Comparison of ENCODE assay signal across 9 mouse cellular contexts in genomic region chr11:97627556-97628302, GRCm38 (mm10). TPM values are rescaled to one million over a fixed set of nuclear protein-coding genes. Genes with fewer than 3 reads are reported as not detected.
A peak's percentile ranks its signal among the peaks of the same experiment; 100 is the strongest.
DNase-seq lines count a peak whose midpoint lies in the region; ATAC-seq and TF ChIP-seq lines count a peak whose summit lies in the region.
"Had no signal": no experiment of that assay in that cellular context is flagged by ENCODE, and none has a peak within 500 bp of the region (broad histone marks: within the 10 kb centered on the region; RNA-seq: fewer than 3 reads in every experiment).

No protein-coding gene starts in this region.

- DNase-seq in heart, postnatal 14 days: no peak
- DNase-seq in embryonic facial prominence, embryonic 11.5 days (ENCODE audit: low spot score): no peak
- DNase-seq in hindbrain, postnatal 0 days (ENCODE audit: low spot score): no peak
- DNase-seq in midbrain, postnatal 0 days (ENCODE audit: low spot score): no peak
- no peak for DNase-seq in thymus, adult 2 months
- no peak for DNase-seq in cerebellum, adult 9-11 months
- DNase-seq: spleen, adult 18-20 months had no signal

- no peaks in the 10 kb centered on the region for H3K36me3 ChIP-seq in heart, embryonic 12.5 days
- H3K36me3 ChIP-seq in embryonic facial prominence, embryonic 11.5 days (replicated peaks; ENCODE audit: control insufficient read depth, insufficient read depth, low read depth, low read length): no peaks in the 10 kb centered on the region
- H3K36me3 ChIP-seq in hindbrain, postnatal 0 days (ENCODE audit: insufficient read depth, low read length): no peaks in the 10 kb centered on the region
- H3K36me3 ChIP-seq in midbrain, postnatal 0 days (ENCODE audit: insufficient read depth, low read length): no peaks in the 10 kb centered on the region
- no peaks in the 10 kb centered on the region for H3K36me3 ChIP-seq in thymus, adult 2 months (ENCODE audit: control insufficient read depth, insufficient read depth, low read length)

- no peak overlapping the region for H3K9ac ChIP-seq in heart, embryonic 12.5 days
- peak overlapping the region; percentile 82 for H3K9ac ChIP-seq in embryonic facial prominence, embryonic 11.5 days (replicated peaks; ENCODE audit: low read length)
- H3K9ac ChIP-seq in hindbrain, postnatal 0 days (replicated peaks; ENCODE audit: low read length): no peak overlapping the region
- no peak overlapping the region for H3K9ac ChIP-seq in midbrain, postnatal 0 days (replicated peaks; ENCODE audit: low read length, poor library complexity, severe bottlenecking)

- peak overlapping the region; percentile 92 for H3K4me2 ChIP-seq in heart, embryonic 12.5 days
- peak overlapping the region; percentile 83 for H3K4me2 ChIP-seq in embryonic facial prominence, embryonic 11.5 days (ENCODE audit: low read depth, low read length)
- H3K4me2 ChIP-seq in hindbrain, postnatal 0 days (ENCODE audit: low read depth, low read length): peak overlapping the region; percentile 88
- 0 out of 2 replicates have a peak overlapping the region, but pooled peaks have one; percentile 84 for H3K4me2 ChIP-seq in midbrain, postnatal 0 days (ENCODE audit: low read depth, low read length, poor library complexity, severe bottlenecking)

- TF ChIP-seq POLR2A in thymus, adult 2 months (IDR thresholded peaks at IDR 0.05; ENCODE audit: control insufficient read depth, extremely low read depth, insufficient read depth, low read length, poor library complexity): no peak

- no peak for TF ChIP-seq CTCF in hindbrain, postnatal 0 days (IDR thresholded peaks at IDR 0.05; ENCODE audit: low read depth)
- TF ChIP-seq CTCF in midbrain, postnatal 0 days (IDR thresholded peaks at IDR 0.05): no peak
- no peak for TF ChIP-seq CTCF in thymus, adult 2 months (IDR thresholded peaks at IDR 0.05; ENCODE audit: borderline replicate concordance, control insufficient read depth, extremely low read depth, insufficient read depth, low read length, poor library complexity)

- peak overlapping the region; percentile 65 for H3K4me3 ChIP-seq in heart, embryonic 12.5 days
- H3K4me3 ChIP-seq in embryonic facial prominence, embryonic 11.5 days (ENCODE audit: low read depth, low read length): peak overlapping the region; percentile 69
- H3K4me3 ChIP-seq in hindbrain, postnatal 0 days (ENCODE audit: low read length): peak overlapping the region; percentile 61
- peak overlapping the region; percentile 65; the same call in 1 of the 2 replicates for H3K4me3 ChIP-seq in midbrain, postnatal 0 days (ENCODE audit: low read depth, low read length)
- no peak overlapping the region for H3K4me3 ChIP-seq in thymus, adult 2 months (ENCODE audit: control insufficient read depth, insufficient read depth, low read length)

- H3K27ac ChIP-seq in heart, embryonic 12.5 days (ENCODE audit: poor library complexity, severe bottlenecking): no peak overlapping the region
- no peak overlapping the region for H3K27ac ChIP-seq in embryonic facial prominence, embryonic 11.5 days (replicated peaks; ENCODE audit: low read depth, low read length)
- H3K27ac ChIP-seq in hindbrain, postnatal 0 days: no peak overlapping the region
- H3K27ac ChIP-seq in midbrain, postnatal 0 days (ENCODE audit: low read depth, low read length): no peak overlapping the region
- no peak overlapping the region for H3K27ac ChIP-seq in thymus, adult 2 months (ENCODE audit: control insufficient read depth, insufficient read depth, low read length)

- peaks cover 85% of the 10 kb centered on the region for H3K27me3 ChIP-seq in heart, embryonic 12.5 days (replicated peaks)
- peaks cover 40% of the 10 kb centered on the region for H3K27me3 ChIP-seq in embryonic facial prominence, embryonic 11.5 days (ENCODE audit: control insufficient read depth, insufficient read depth, low read length)
- peaks cover 47% of the 10 kb centered on the region for H3K27me3 ChIP-seq in hindbrain, postnatal 0 days (ENCODE audit: insufficient read depth, low read length)
- H3K27me3 ChIP-seq in midbrain, postnatal 0 days (ENCODE audit: insufficient read depth, low read length): peaks cover 47% of the 10 kb centered on the region
- peaks cover 15% of the 10 kb centered on the region for H3K27me3 ChIP-seq in thymus, adult 2 months (ENCODE audit: control insufficient read depth, insufficient read depth, low read length)

- 3% methylated on average over 30 of the region's 30 CpGs for WGBS in heart, embryonic 12.5 days
- WGBS in embryonic facial prominence, embryonic 11.5 days: under 1% methylated on average over 30 of the region's 30 CpGs
- 5% methylated on average over 30 of the region's 30 CpGs for WGBS in hindbrain, postnatal 0 days
- 3% methylated on average over 30 of the region's 30 CpGs for WGBS in midbrain, postnatal 0 days
- WGBS in thymus, adult 2 months: 68% methylated on average over 30 of the region's 30 CpGs

- intact Hi-C loops in heart, postnatal 14 days (cut with DNase I): no loop called here

- H3K9me3 ChIP-seq in heart, embryonic 12.5 days (replicated peaks): no peaks in the 10 kb centered on the region
- no peaks in the 10 kb centered on the region for H3K9me3 ChIP-seq in embryonic facial prominence, embryonic 11.5 days (replicated peaks; ENCODE audit: control insufficient read depth, low read length)
- no peaks in the 10 kb centered on the region for H3K9me3 ChIP-seq in hindbrain, postnatal 0 days (ENCODE audit: low read length)
- H3K9me3 ChIP-seq in midbrain, postnatal 0 days (ENCODE audit: low read length): no peaks in the 10 kb centered on the region

- ATAC-seq in heart, embryonic 12.5 days (ENCODE audit: insufficient number of reproducible peaks, low FRiP score): no peak
- no peak for ATAC-seq in embryonic facial prominence, embryonic 11.5 days (replicated peaks; ENCODE audit: insufficient number of reproducible peaks, low FRiP score, low TSS enrichment, low read depth)
- ATAC-seq in hindbrain, postnatal 0 days: no peak
- ATAC-seq in midbrain, postnatal 0 days (ENCODE audit: low FRiP score): no peak
- no peak for ATAC-seq in monocyte, adult 5-6 weeks (replicated peaks; ENCODE audit: insufficient number of reproducible peaks, low FRiP score, low TSS enrichment, poor library complexity, severe bottlenecking)

- H3K4me1 ChIP-seq in heart, embryonic 12.5 days (replicated peaks): peaks cover 8% of the 10 kb centered on the region; the same call in 1 of the 2 replicates
- H3K4me1 ChIP-seq in embryonic facial prominence, embryonic 11.5 days (ENCODE audit: control insufficient read depth, insufficient read depth, low read length): peaks cover 19% of the 10 kb centered on the region
- no peaks in the 10 kb centered on the region for H3K4me1 ChIP-seq in hindbrain, postnatal 0 days (ENCODE audit: insufficient read depth, low read length)
- no peaks in the 10 kb centered on the region for H3K4me1 ChIP-seq in midbrain, postnatal 0 days (ENCODE audit: insufficient read depth, low read length)
- H3K4me1 ChIP-seq in thymus, adult 2 months (replicated peaks; ENCODE audit: control insufficient read depth, insufficient read depth, low read length): peaks cover 11% of the 10 kb centered on the region

RNA-seq across cellular contexts. Expression of gene Epop, which starts 1.8 kb away (rescaled TPM):
- 2.0 and 2.5 TPM in 2 replicates for polyA plus RNA-seq in heart, embryonic 12.5 days (2016; fragmentation: Nextera tagmentation; extraction: Ambion mirVana)
- total RNA-seq in heart, postnatal 14 days (2021): 1 to 10 TPM in 1 of 2 experiments, under 1 TPM in 1; 0.93 to 1.2 TPM
- 9.0 and 9.7 TPM in 2 replicates for polyA plus RNA-seq in embryonic facial prominence, embryonic 11.5 days (2014; fragmentation: Nextera tagmentation; extraction: Ambion mirVana)
- 11.0 and 12.0 TPM in 2 replicates for total RNA-seq in hindbrain, postnatal 0 days (2014; rRNA removed)
- 2.3 and 2.4 TPM in 2 replicates for polyA plus RNA-seq in hindbrain, postnatal 0 days (2015; fragmentation: Nextera tagmentation; extraction: Ambion mirVana)
- total RNA-seq in midbrain, postnatal 0 days (2014; rRNA removed): 5.0 and 8.4 TPM in 2 replicates
- polyA plus RNA-seq in midbrain, postnatal 0 days (2015; fragmentation: Nextera tagmentation; extraction: Ambion mirVana): 1.5 and 1.6 TPM in 2 replicates
- 5.6 and 8.4 TPM in 2 replicates for polyA plus RNA-seq in thymus, adult 2 months (2012; rRNA removed)
- 0.75 to 1.8 TPM (median 0.95 TPM) in 3 replicates for total RNA-seq in monocyte, adult 5-6 weeks (2017)

RNA-seq across cellular contexts. Expression of gene Mllt6, which starts 35.5 kb away (rescaled TPM):
- polyA plus RNA-seq in heart, embryonic 12.5 days (2016; fragmentation: Nextera tagmentation; extraction: Ambion mirVana): 1.8 and 2.2 TPM in 2 replicates
- 10 to 100 TPM; 58.1 to 61.7 TPM for total RNA-seq in heart, postnatal 14 days (2021)
- polyA plus RNA-seq in embryonic facial prominence, embryonic 11.5 days (2014; fragmentation: Nextera tagmentation; extraction: Ambion mirVana): 3.7 and 3.9 TPM in 2 replicates
- total RNA-seq in hindbrain, postnatal 0 days (2014; rRNA removed): 43.9 and 60.8 TPM in 2 replicates
- polyA plus RNA-seq in hindbrain, postnatal 0 days (2015; fragmentation: Nextera tagmentation; extraction: Ambion mirVana): 1.5 and 1.7 TPM in 2 replicates
- total RNA-seq in midbrain, postnatal 0 days (2014; rRNA removed): 43.9 and 52.8 TPM in 2 replicates
- 1.5 and 1.7 TPM in 2 replicates for polyA plus RNA-seq in midbrain, postnatal 0 days (2015; fragmentation: Nextera tagmentation; extraction: Ambion mirVana)
- 89.5 and 99.1 TPM in 2 replicates for polyA plus RNA-seq in thymus, adult 2 months (2012; rRNA removed)
- total RNA-seq in monocyte, adult 5-6 weeks (2017): 34.4 to 77.7 TPM (median 40.4 TPM) in 3 replicates

RNA-seq across cellular contexts. Expression of gene Srcin1, which starts 51.7 kb away (rescaled TPM):
- polyA plus RNA-seq in heart, embryonic 12.5 days (2016; fragmentation: Nextera tagmentation; extraction: Ambion mirVana): 0.09 TPM in 1 of 2 replicates, not detected in the other
- under 1 TPM; 0.29 to 0.34 TPM for total RNA-seq in heart, postnatal 14 days (2021)
- 0.55 and 0.56 TPM in 2 replicates for polyA plus RNA-seq in embryonic facial prominence, embryonic 11.5 days (2014; fragmentation: Nextera tagmentation; extraction: Ambion mirVana)
- total RNA-seq in hindbrain, postnatal 0 days (2014; rRNA removed): 104 and 141 TPM in 2 replicates
- polyA plus RNA-seq in hindbrain, postnatal 0 days (2015; fragmentation: Nextera tagmentation; extraction: Ambion mirVana): 14.3 and 14.7 TPM in 2 replicates
- total RNA-seq in midbrain, postnatal 0 days (2014; rRNA removed): 95.0 and 100 TPM in 2 replicates
- 13.1 and 14.0 TPM in 2 replicates for polyA plus RNA-seq in midbrain, postnatal 0 days (2015; fragmentation: Nextera tagmentation; extraction: Ambion mirVana)
- 0.32 and 0.55 TPM in 2 replicates for polyA plus RNA-seq in thymus, adult 2 months (2012; rRNA removed)
- total RNA-seq in monocyte, adult 5-6 weeks (2017): 0.10 to 0.58 TPM (median 0.21 TPM) in 3 replicates

RNA-seq across cellular contexts. Expression of gene Cisd3, which starts 57.9 kb away (rescaled TPM):
- polyA plus RNA-seq in heart, embryonic 12.5 days (2016; fragmentation: Nextera tagmentation; extraction: Ambion mirVana): 40.5 and 44.8 TPM in 2 replicates
- total RNA-seq in heart, postnatal 14 days (2021): 100 to 1,000 TPM; 146 to 147 TPM
- polyA plus RNA-seq in embryonic facial prominence, embryonic 11.5 days (2014; fragmentation: Nextera tagmentation; extraction: Ambion mirVana): 11.8 TPM in 2 replicates
- 21.2 and 24.0 TPM in 2 replicates for total RNA-seq in hindbrain, postnatal 0 days (2014; rRNA removed)
- polyA plus RNA-seq in hindbrain, postnatal 0 days (2015; fragmentation: Nextera tagmentation; extraction: Ambion mirVana): 47.6 and 52.0 TPM in 2 replicates
- 13.3 and 27.0 TPM in 2 replicates for total RNA-seq in midbrain, postnatal 0 days (2014; rRNA removed)
- 41.5 and 45.1 TPM in 2 replicates for polyA plus RNA-seq in midbrain, postnatal 0 days (2015; fragmentation: Nextera tagmentation; extraction: Ambion mirVana)
- polyA plus RNA-seq in thymus, adult 2 months (2012; rRNA removed): 24.9 and 25.3 TPM in 2 replicates
- 5.8 to 19.1 TPM (median 6.2 TPM) in 3 replicates for total RNA-seq in monocyte, adult 5-6 weeks (2017)

Comparison
In these comparisons a context has a peak if more than half of its experiments do, and no peak if none do; other contexts are left out.
1. RNA of gene Mllt6, which starts 35.5 kb away (polyA plus RNA-seq): 89.5 to 99.1 TPM in thymus, adult 2 months; 3.7 to 3.9 TPM in embryonic facial prominence, embryonic 11.5 days, 1.8 to 2.2 TPM in heart, embryonic 12.5 days, 1.5 to 1.7 TPM in midbrain, postnatal 0 days and 1.5 to 1.7 TPM in hindbrain, postnatal 0 days; every median in the first group is over 10 times any median in the second.
2. Peak in every context shown above with its lines, with median percentiles within 50 percentile points of each other: H3K4me2 ChIP-seq.